Mouse (Mus musculus): ENCODE measurements around the gene Comp.

Comp gene

GRCm38 (mm10) chr8:70373397-70374317 lies at the start of gene Comp:
Gene Comp (plus strand): TSS chr8:70373558.
- no peak for DNase-seq (ENCODE audit: low read depth)

DNA sequence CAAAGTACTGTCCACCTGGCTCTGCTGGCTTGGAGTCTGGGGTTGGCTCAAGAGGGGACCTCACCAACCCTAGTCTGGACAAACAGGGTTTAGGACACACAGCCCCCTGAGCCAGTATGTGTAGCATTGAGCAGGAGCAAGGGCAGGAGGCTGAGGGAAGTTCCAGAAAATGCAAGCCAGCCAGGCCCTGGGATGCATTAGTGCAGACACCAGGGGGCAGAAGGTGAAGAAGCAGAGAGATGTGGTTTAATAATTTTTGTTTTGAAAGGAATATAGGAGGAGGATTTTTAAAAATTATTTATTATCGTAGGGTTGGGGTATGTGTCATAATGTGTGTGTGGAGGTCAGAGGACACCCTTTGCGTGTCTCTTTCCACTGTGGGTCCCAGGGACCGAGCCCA lies 49.6 kb upstream of the Comp start:
- DNase-seq (ENCODE audit: low read depth) = no peak

- DNase-seq (ENCODE audit: low read depth) = no peak
These were observed 45.8 kb upstream of the Comp start for GRCm38 (mm10) chr8:70327512-70327911.

- DNase-seq (ENCODE audit: low read depth) = no peak
These were observed 44.1 kb upstream of the Comp start, which contains the start of gene Gdf1 for GRCm38 (mm10) chr8:70329124-70329834. Gene Gdf1 (plus strand): TSS chr8:70329817.

DNA sequence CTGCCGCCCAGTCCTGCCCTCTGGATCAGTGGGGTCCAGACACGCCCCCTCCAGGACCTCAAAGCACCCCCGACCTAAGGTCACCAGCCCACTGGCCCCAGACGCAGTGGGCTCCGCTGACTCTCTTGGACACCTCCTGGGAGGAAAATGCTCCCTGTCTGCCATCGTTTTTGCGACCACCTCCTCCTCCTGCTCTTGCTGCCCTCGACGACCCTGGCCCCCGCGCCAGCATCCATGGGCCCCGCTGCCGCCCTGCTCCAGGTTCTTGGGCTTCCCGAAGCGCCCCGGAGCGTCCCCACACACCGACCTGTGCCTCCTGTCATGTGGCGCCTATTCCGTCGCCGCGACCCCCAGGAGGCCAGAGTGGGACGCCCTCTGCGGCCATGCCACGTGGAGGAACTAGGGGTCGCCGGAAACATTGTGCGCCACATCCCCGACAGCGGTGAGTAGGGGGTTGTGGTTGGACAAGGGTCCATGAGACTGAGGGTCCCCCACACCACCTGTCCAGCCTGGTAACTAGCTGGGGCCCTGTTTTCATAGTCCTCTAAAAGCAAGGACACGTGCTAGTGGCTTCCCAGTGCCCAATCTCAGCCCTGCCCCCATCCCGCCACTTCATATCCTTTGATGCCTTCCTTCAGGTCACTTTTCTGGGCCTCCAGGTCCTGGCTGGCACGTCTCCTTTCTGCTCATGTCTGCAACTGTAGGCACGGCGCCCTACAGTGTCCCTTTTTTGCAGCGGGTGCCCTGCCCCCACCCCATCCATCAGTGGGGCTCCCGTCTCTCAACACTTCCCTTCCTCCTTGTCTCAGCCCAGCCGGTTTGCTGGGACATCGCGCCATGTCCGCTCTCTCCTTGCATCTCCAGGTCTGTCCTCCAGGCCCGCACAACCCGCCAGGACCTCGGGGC lies 43.3 kb upstream of the Comp start:
- no peak for DNase-seq (ENCODE audit: low read depth)

- no peak for DNase-seq (ENCODE audit: low read depth)
These were observed 42.5 kb upstream of the Comp start for GRCm38 (mm10) chr8:70330741-70331364.

GRCm38 (mm10) chr8:70331526-70331925 lies 41.8 kb upstream of the Comp start:
- DNase-seq (ENCODE audit: low read depth) = no peak

GRCm38 (mm10) chr8:70332070-70332877 lies 41.1 kb upstream of the Comp start:
- DNase-seq (ENCODE audit: low read depth) = no peak

DNA sequence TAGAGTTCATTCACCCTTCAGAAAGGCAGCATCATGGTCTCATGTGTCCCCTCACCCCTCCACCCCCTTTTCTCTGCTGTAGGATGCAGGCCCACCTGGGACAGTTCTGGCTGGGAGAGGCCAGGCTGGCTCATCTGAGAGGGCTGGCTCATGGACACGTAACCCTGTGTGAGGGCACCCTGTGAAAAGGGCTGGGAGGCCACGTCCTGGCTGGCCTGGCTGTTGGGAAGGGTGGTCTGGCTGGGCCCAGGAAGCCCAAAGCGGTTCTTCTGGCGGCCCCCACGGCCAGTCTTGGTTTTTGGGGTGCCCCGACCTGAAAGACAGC lies 40.5 kb upstream of the Comp start:
- no peak for DNase-seq (ENCODE audit: low read depth)

DNA sequence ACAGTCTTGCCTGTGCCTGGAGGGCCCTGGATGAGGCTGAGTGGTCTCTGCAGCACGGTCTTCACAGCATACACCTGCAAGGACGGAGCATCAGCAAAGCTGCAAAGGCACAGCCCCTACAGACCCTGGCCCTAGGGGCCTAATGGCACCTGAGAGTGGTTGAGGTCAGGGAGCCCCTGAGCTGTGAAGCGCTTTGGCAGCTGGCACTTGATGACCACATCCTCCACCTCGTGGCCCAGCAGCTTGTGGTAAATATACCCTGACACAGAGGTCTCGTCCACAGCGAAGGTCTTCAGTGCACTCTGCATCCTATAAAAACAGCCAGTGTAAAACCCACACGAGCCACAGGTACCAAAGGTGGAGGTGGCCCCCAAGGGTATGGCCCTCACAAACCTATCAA lies 34.4 kb upstream of the Comp start:
- DNase-seq (ENCODE audit: low read depth) = no peak

DNA sequence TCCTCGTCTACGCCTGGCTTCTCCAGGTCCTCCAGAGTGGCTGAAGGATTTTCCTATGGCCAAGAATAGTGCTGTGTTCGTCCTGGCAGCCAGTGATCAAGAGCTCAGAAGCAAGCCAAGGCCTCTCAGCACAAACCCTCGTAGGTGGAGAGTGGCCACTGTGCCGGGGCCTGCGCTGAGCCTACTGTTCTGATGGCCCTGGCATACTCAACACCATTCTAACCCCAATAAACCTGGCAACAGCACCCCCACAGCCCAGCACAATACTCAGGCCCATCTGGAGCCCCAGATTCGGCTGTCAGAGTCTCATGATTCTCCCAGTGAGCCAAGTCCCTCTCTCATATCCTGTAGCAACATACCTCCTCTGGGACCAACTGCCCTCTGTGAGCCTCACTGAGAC lies 32.7 kb upstream of the Comp start:
- no peak for DNase-seq (ENCODE audit: low read depth)

DNA sequence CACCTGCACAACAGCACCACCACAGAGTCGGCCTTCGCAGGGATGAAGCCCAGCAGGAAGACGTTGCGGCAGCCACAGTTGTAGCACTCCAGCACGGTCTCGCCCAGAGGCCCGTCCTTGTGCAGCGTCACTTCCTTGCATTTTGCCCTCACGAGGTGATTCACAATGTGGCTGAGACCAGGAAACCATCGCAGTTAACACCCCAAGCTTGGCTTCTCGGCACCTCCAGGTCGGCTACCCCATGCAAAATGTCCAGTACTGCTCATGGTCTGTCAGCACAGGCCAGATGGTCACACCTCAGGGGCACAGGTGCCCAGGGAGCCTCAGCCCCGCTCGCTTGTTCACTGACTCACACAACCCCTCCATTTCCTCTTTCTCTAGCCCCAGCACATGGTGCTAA lies 31.4 kb upstream of the Comp start:
- DNase-seq (ENCODE audit: low read depth) = no peak

GRCm38 (mm10) chr8:70343076-70343475 lies 30.3 kb upstream of the Comp start:
- DNase-seq (ENCODE audit: low read depth) = peak; percentile 67

GRCm38 (mm10) chr8:70343696-70344095 lies 29.7 kb upstream of the Comp start:
- no peak for DNase-seq (ENCODE audit: low read depth)

DNA sequence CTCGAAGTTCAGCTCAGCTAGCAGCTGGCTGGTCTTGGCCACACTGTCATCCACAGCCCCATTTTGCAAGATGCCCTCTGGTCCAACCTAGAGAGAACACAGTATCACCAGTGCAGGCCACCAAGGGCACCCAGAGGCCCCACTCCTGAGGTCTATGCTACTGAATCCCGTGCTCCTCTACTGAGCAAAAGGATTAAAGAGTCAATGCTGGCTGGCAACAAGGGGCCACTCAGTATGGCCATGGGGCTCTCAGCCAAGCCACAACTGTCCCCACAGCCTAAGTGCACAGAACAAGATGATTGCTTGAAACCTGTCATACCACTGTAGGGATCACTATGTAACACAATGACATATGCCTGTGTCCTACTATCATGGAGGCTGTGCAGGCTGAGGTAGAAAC lies 29.1 kb upstream of the Comp start:
- DNase-seq (ENCODE audit: low read depth) = no peak

DNA sequence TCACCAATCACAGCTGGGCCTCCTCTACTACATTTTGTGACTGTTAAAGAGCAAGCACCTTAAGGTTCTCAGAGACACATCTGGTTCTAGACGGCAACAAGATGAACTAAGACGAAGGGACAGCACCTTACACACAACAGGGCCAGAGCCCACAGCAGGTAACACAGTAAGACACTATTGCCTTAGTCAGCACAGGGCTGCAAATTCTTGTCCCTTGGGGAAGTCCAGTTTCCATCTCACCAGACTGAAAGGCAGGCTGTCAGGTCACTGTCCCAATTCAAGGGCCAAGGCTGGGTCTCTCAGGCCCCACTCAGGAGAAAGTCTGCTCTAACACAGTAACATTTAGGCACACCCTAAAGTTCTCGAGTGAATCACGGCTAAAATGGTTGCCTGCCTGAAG lies 25.9 kb upstream of the Comp start:
- no peak for DNase-seq (ENCODE audit: low read depth)

DNA sequence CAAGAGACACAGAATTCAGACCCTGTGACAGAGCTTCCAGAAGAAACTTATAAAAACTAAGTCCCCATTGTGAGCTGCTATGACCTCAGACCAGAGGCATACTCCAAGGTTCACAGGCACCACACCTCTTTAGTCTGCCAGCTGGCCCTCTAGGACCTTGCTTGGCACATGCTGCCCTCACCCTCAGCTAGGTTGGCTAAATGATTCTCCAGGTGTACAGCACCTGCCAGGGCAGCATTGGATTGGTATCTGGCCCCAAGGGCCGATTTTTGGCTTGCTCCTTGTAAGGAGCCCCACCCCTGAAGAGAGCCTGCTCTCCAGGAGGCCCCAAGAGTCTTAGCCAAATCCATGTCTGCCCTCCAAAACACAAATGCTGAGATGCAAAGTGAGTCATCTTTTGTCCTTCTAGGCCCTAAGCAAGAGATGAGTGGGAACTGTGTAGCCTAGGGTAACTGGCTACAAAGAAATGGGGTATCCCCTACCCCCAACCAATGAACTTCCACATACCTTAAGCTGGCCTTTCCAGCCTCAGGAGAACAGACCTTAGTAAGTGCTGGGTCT lies 25.4 kb upstream of the Comp start:
- no peak for DNase-seq (ENCODE audit: low read depth)

GRCm38 (mm10) chr8:70351035-70351999 lies 22.0 kb upstream of the Comp start:
- DNase-seq (ENCODE audit: low read depth) = peak; percentile 67

GRCm38 (mm10) chr8:70352000-70352384 lies 21.4 kb upstream of the Comp start:
- no peak for DNase-seq (ENCODE audit: low read depth)
